9 mouse cellular contexts compared by ENCODE assay signal in genomic region chr11:86581250-86581753, GRCm38 (mm10). TPM values are rescaled to one million over a fixed set of nuclear protein-coding genes. Genes with fewer than 3 reads are reported as not detected.
DNase-seq lines count a peak whose midpoint lies in the region; ATAC-seq and TF ChIP-seq lines count a peak whose summit lies in the region.
"Had no signal": no experiment of that assay in that cellular context is flagged by ENCODE, and none has a peak within 500 bp of the region (broad histone marks: within the 10 kb centered on the region; RNA-seq: fewer than 3 reads in every experiment).

No protein-coding gene starts in this region.

- H3K4me2 ChIP-seq in heart, embryonic 11.5 days, result peak overlapping the region; percentile 51
- H3K4me2 ChIP-seq: hindbrain, embryonic 15.5 days had no signal

- DNase-seq in CD4-positive, CD25-positive, alpha-beta regulatory T cell, adult 2 months (ENCODE audit: low read depth, low spot score), result peak; percentile 87
- peak; percentile 62 to 82 for DNase-seq in kidney, postnatal 25 days
- no peak for DNase-seq in frontal cortex, adult 2 months (ENCODE audit: extremely low spot score in 1 of 2, low spot score in 1 of 2)
- DNase-seq in midbrain, embryonic 10.5 days (ENCODE audit: low spot score), result no peak
- no peak for DNase-seq in testis, postnatal 14 days (ENCODE audit: low spot score)

- no peaks in the 10 kb centered on the region for H3K9me3 ChIP-seq in heart, embryonic 11.5 days (replicated peaks; ENCODE audit: control insufficient read depth, low read length)
- no peaks in the 10 kb centered on the region for H3K9me3 ChIP-seq in midbrain, embryonic 10.5 days (replicated peaks)
- H3K9me3 ChIP-seq: hindbrain, embryonic 15.5 days had no signal

- TF ChIP-seq POLR2A in bone marrow, adult 2 months (IDR thresholded peaks at IDR 0.05; ENCODE audit: borderline replicate concordance, control insufficient read depth, low read depth, low read length), result 0 out of 2 replicates have a peak, but pooled peaks have one; percentile 42

- H3K27ac ChIP-seq in bone marrow, adult 2 months (ENCODE audit: control insufficient read depth, insufficient read depth, low read depth, low read length, poor library complexity), result peak overlapping the region; percentile 83
- H3K27ac ChIP-seq in heart, embryonic 11.5 days (ENCODE audit: low read depth, low read length), result peak overlapping the region; percentile 67
- H3K27ac ChIP-seq in midbrain, embryonic 10.5 days (replicated peaks), result no peak overlapping the region
- H3K27ac ChIP-seq: hindbrain, embryonic 15.5 days had no signal

- ATAC-seq in heart, embryonic 11.5 days (replicated peaks; ENCODE audit: insufficient number of reproducible peaks, low FRiP score, low TSS enrichment), result no peak
- ATAC-seq in monocyte, adult 5-6 weeks (replicated peaks; ENCODE audit: insufficient number of reproducible peaks, low FRiP score, low TSS enrichment, poor library complexity, severe bottlenecking), result 0 out of 2 replicates have a peak, but pooled peaks have one; percentile 28

- H3K4me1 ChIP-seq in bone marrow, adult 2 months (ENCODE audit: control insufficient read depth, insufficient read depth, low read length), result peaks cover 12% of the 10 kb centered on the region
- H3K4me1 ChIP-seq in heart, embryonic 11.5 days (ENCODE audit: control insufficient read depth, insufficient read depth, low read length), result peaks cover 32% of the 10 kb centered on the region
- peaks cover 20% of the 10 kb centered on the region for H3K4me1 ChIP-seq in midbrain, embryonic 10.5 days

- WGBS in bone marrow, adult 2 months, result 1% methylated on average over 11 of the region's 11 CpGs
- WGBS in heart, embryonic 11.5 days (ENCODE audit: insufficient replicate concordance), result 22% methylated on average over 11 of the region's 11 CpGs
- WGBS in midbrain, embryonic 10.5 days, result 70% methylated on average over 11 of the region's 11 CpGs

- no peaks in the 10 kb centered on the region for H3K36me3 ChIP-seq in heart, embryonic 11.5 days (ENCODE audit: control insufficient read depth, insufficient read depth, low read length)
- H3K36me3 ChIP-seq in midbrain, embryonic 10.5 days, result no peaks in the 10 kb centered on the region
- H3K36me3 ChIP-seq: hindbrain, embryonic 15.5 days had no signal

- H3K9ac ChIP-seq in heart, embryonic 11.5 days (ENCODE audit: low read depth, low read length), result peak overlapping the region; percentile 12; the same call in 1 of the 2 replicates
- H3K9ac ChIP-seq: hindbrain, embryonic 15.5 days had no signal

- peak overlapping the region; percentile 69 for H3K4me3 ChIP-seq in bone marrow, adult 2 months (replicated peaks; ENCODE audit: control insufficient read depth, low read depth, low read length)
- H3K4me3 ChIP-seq in heart, embryonic 11.5 days (ENCODE audit: low read depth, low read length), result peak overlapping the region; percentile 17; the same call in 1 of the 2 replicates
- H3K4me3 ChIP-seq in midbrain, embryonic 10.5 days, result no peak overlapping the region
- H3K4me3 ChIP-seq: hindbrain, embryonic 15.5 days had no signal

- H3K27me3 ChIP-seq in heart, embryonic 11.5 days (ENCODE audit: control insufficient read depth, insufficient read depth, low read length), result no peaks in the 10 kb centered on the region
- H3K27me3 ChIP-seq in midbrain, embryonic 10.5 days (ENCODE audit: low read depth, poor library complexity, severe bottlenecking), result no peaks in the 10 kb centered on the region
- H3K27me3 ChIP-seq: hindbrain, embryonic 15.5 days had no signal

- no peak for TF ChIP-seq CTCF in bone marrow, adult 2 months (IDR thresholded peaks at IDR 0.05; ENCODE audit: control insufficient read depth, insufficient read depth, low read length)

RNA-seq across cellular contexts. Expression of gene Tubd1, which starts 36.5 kb away (rescaled TPM):
- polyA plus RNA-seq in bone marrow, adult 2 months (2011; ENCODE audit: insufficient read depth, insufficient read length, low replicate concordance, missing spikeins), result 5.3 and 13.6 TPM in 2 replicates
- polyA plus RNA-seq in heart, embryonic 11.5 days (2014; fragmentation: Nextera tagmentation; extraction: Ambion mirVana), result 10.6 and 12.2 TPM in 2 replicates
- 3.1 to 8.8 TPM (median 7.0 TPM) in 3 replicates for total RNA-seq in monocyte, adult 5-6 weeks (2017)
- 5.6 and 6.7 TPM in 2 replicates for polyA plus RNA-seq in frontal cortex, adult 2 months (2012; rRNA removed)
- polyA plus RNA-seq in midbrain, embryonic 10.5 days (2016; fragmentation: Nextera tagmentation; extraction: Ambion mirVana), result 13.0 and 14.8 TPM in 2 replicates

RNA-seq across cellular contexts. Expression of gene Rps6kb1, which starts 36.7 kb away (rescaled TPM):
- polyA plus RNA-seq in bone marrow, adult 2 months (2011; ENCODE audit: insufficient read depth, insufficient read length, low replicate concordance, missing spikeins), result 12.1 and 31.4 TPM in 2 replicates
- polyA plus RNA-seq in heart, embryonic 11.5 days (2014; fragmentation: Nextera tagmentation; extraction: Ambion mirVana), result 43.4 and 50.0 TPM in 2 replicates
- total RNA-seq in monocyte, adult 5-6 weeks (2017), result 43.7 to 68.2 TPM (median 66.3 TPM) in 3 replicates
- 27.7 and 29.3 TPM in 2 replicates for polyA plus RNA-seq in frontal cortex, adult 2 months (2012; rRNA removed)
- 56.2 and 58.3 TPM in 2 replicates for polyA plus RNA-seq in midbrain, embryonic 10.5 days (2016; fragmentation: Nextera tagmentation; extraction: Ambion mirVana)

Comparison
In these comparisons a context has a peak if more than half of its experiments do, and no peak if none do; other contexts are left out.
1. DNase-seq: peak in CD4-positive, CD25-positive, alpha-beta regulatory T cell, adult 2 months (single experiment) and kidney, postnatal 25 days (2 of 2); none in frontal cortex, adult 2 months (0 of 2), midbrain, embryonic 10.5 days (single experiment) and testis, postnatal 14 days (single experiment).